Mouse (Mus musculus) kidney, adult 2 months (tissue): ENCODE results near the gene Kdf1.

Experiments
- CTCF ChIP-seq: fragments of 200-500 bp; conservative IDR thresholded peaks from 2 replicates; pipeline ENCODE4 v1.5.1; 2011; ENCODE audit warnings: low read depth, mild to moderate bottlenecking, control low read depth, low read length, moderate library complexity, mixed read lengths; ENCODE audit not compliant: insufficient read depth, insufficient read length
- POLR2A ChIP-seq: fragments of 200-500 bp; IDR thresholded peaks from one replicate; pipeline ENCODE4 v1.6.1; 2011; ENCODE audit warnings: low read depth, low read length, control low read depth

DNA sequence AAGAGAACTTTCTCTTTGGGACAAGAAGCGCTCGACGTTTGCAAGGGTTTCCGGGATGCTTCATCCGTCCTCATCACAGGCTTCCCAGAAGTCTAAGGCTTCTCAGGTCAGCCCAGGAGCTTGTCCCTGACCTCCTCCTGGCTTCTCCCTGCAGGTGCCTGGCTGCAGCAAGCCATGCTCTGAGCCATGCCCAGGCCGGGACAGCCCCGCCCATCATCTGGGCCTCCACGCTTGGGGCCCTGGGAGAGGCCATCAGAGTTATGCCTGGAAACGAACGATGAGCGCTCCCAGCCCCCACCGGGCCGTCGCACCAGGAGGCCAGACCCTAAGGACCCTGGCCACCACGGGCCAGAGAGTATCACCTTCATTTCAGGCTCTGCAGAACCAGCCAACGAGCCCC is 9.0 kb downstream of the Kdf1 start:
- TF ChIP-seq CTCF (no peak), POLR2A (no peak)
